Mouse (Mus musculus) liver, embryonic 15.5 days (tissue): ENCODE data around the gene Ranbp17. TPM values are rescaled to one million over a fixed set of nuclear protein-coding genes. Genes with fewer than 3 reads are reported as not detected.

Experiments
- ATAC-seq: fragments of 200-750 bp; cut with Nextera tagmentation; 2 replicates; pipeline ENCODE4 v1.8.0; 2017; ENCODE audit warnings: moderate number of reproducible peaks, mild to moderate bottlenecking, moderate library complexity; ENCODE audit not compliant: insufficient read depth
- H3K27ac ChIP-seq: fragments of 300-500 bp; sonication (generic); replicated peaks from 2 replicates; pipeline ENCODE4 v1.5.1; 2015; ENCODE audit warnings: mild to moderate bottlenecking, inconsistent platforms
- H3K27me3 ChIP-seq: fragments of 300-500 bp; sonication (generic); 2 replicates; pipeline ENCODE4 v1.6.1; 2015; ENCODE audit warnings: mild to moderate bottlenecking, inconsistent platforms
- H3K36me3 ChIP-seq: fragments of 300-500 bp; sonication (generic); replicated peaks from 2 replicates; pipeline ENCODE4 v1.6.1; 2015; ENCODE audit warnings: moderate library complexity, mild to moderate bottlenecking, inconsistent platforms
- H3K4me1 ChIP-seq: fragments of 300-500 bp; sonication (generic); replicated peaks from 2 replicates; pipeline ENCODE4 v1.6.1; 2015; ENCODE audit warnings: inconsistent platforms
- H3K4me2 ChIP-seq: fragments of 300-500 bp; sonication (generic); 2 replicates; pipeline ENCODE4 v1.6.1; 2015; ENCODE audit warnings: moderate library complexity, mild to moderate bottlenecking, inconsistent platforms
- H3K4me3 ChIP-seq: fragments of 300-500 bp; sonication (generic); replicated peaks from 2 replicates; pipeline ENCODE4 v1.5.1; 2015; ENCODE audit warnings: mild to moderate bottlenecking, inconsistent platforms
- H3K9ac ChIP-seq: fragments of 300-500 bp; sonication (generic); 2 replicates; pipeline ENCODE4 v1.6.1; 2015; ENCODE audit warnings: moderate library complexity, mild to moderate bottlenecking, inconsistent platforms
- H3K9me3 ChIP-seq: fragments of 300-500 bp; sonication (generic); replicated peaks from 2 replicates; pipeline ENCODE4 v1.6.1; 2016; ENCODE audit warnings: inconsistent platforms
- WGBS: fragments of 180-500 bp; shearing (Covaris S2); methylation state at CpG from one replicate; pipeline ENCODE4 v1.1.7; 2015; ENCODE audit warnings: mixed read lengths; ENCODE audit not compliant: insufficient replicate concordance; 5-methylcytosine and 5-hydroxymethylcytosine counted together
- polyA plus RNA-seq: library from polyadenylated mRNA; unstranded; fragments of >200 nt; fragmentation: Nextera tagmentation; extraction: Ambion mirVana; gene quantifications from 2 replicates; pipeline ENCODE4 v1.2.1, GENCODE M21; 2015

Gene Ranbp17
- polyA plus RNA-seq, 1 experiment from 2014 or later: 2.4 TPM

GRCm38 (mm10) chr11:33234134-33234533, 279.4 kb downstream of the Ranbp17 start:
- no peaks in the 10 kb centered on the region for H3K9me3 ChIP-seq

GRCm38 (mm10) chr11:33232056-33232455, 281.5 kb downstream of the Ranbp17 start:
- Histone ChIP-seq H3K9ac (no peak overlapping the region), H3K27me3 (no peaks in the 10 kb centered on the region), H3K9me3 (no peaks in the 10 kb centered on the region), H3K27ac (no peak overlapping the region), H3K4me2 (no peak overlapping the region), H3K4me3 (no peak overlapping the region), H3K4me1 (no peaks in the 10 kb centered on the region), H3K36me3 (no peaks in the 10 kb centered on the region)
- ATAC-seq: no peak
- WGBS: 70% methylated on average over 5 of the region's 5 CpGs

More at GRCm38 (mm10) chr11:33234134-33234533, 279.4 kb downstream of the Ranbp17 start:
- Histone ChIP-seq H3K4me1 (no peaks in the 10 kb centered on the region), H3K27me3 (no peaks in the 10 kb centered on the region), H3K36me3 (no peaks in the 10 kb centered on the region), H3K27ac (no peak overlapping the region), H3K9ac (no peak overlapping the region), H3K4me2 (no peak overlapping the region), H3K4me3 (no peak overlapping the region)
- WGBS: 70% methylated on average over 3 of the region's 3 CpGs
- no peak for ATAC-seq

- H3K27ac ChIP-seq: no peak overlapping the region
- H3K4me3 ChIP-seq: no peak overlapping the region
- no peak overlapping the region for H3K4me2 ChIP-seq
- 50% methylated on average over 2 of the region's 2 CpGs for WGBS
- ATAC-seq: no peak
- no peaks in the 10 kb centered on the region for H3K9me3 ChIP-seq
- H3K9ac ChIP-seq: no peak overlapping the region
- no peaks in the 10 kb centered on the region for H3K4me1 ChIP-seq
- H3K36me3 ChIP-seq: no peaks in the 10 kb centered on the region
- no peaks in the 10 kb centered on the region for H3K27me3 ChIP-seq
These were observed 285.4 kb downstream of the Ranbp17 start for GRCm38 (mm10) chr11:33228186-33228585.

DNA sequence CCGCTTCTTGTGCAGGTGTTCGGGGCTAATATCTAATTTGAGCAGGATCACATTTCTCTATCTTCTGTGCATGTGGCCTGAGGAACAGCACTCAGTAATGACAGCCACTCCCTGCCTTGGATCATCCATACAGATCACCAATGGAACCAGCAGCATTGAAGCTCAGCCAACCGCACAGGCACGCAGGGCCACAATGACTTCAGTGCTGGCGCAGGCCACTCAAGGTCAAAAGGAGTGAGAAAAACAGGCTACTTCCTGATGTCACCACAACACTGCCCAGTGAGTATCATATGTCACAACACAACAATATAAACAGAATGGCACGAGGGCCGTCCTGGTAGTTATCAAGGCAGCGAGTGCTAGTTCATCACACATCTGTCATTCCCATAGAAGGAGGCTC, 287.0 kb downstream of the Ranbp17 start:
- no peaks in the 10 kb centered on the region for H3K4me1 ChIP-seq
- no peak overlapping the region for H3K4me2 ChIP-seq
- no peak for ATAC-seq

GRCm38 (mm10) chr11:33221566-33222365, 291.8 kb downstream of the Ranbp17 start:
- Histone ChIP-seq H3K27me3 (no peaks in the 10 kb centered on the region), H3K4me3 (no peak overlapping the region), H3K9ac (no peak overlapping the region), H3K27ac (no peak overlapping the region), H3K4me2 (no peak overlapping the region), H3K4me1 (no peaks in the 10 kb centered on the region), H3K36me3 (no peaks in the 10 kb centered on the region), H3K9me3 (no peaks in the 10 kb centered on the region)
- no peak for ATAC-seq
- 42% methylated on average over 11 of the region's 11 CpGs for WGBS

More for the DNA sequence above, 287.0 kb downstream of the Ranbp17 start:
- no peaks in the 10 kb centered on the region for H3K9me3 ChIP-seq
- H3K27me3 ChIP-seq: no peaks in the 10 kb centered on the region
- no peak overlapping the region for H3K27ac ChIP-seq
- H3K9ac ChIP-seq: no peak overlapping the region
- no peaks in the 10 kb centered on the region for H3K36me3 ChIP-seq
- WGBS: 68% methylated on average over 8 of the region's 8 CpGs
- no peak overlapping the region for H3K4me3 ChIP-seq

DNA sequence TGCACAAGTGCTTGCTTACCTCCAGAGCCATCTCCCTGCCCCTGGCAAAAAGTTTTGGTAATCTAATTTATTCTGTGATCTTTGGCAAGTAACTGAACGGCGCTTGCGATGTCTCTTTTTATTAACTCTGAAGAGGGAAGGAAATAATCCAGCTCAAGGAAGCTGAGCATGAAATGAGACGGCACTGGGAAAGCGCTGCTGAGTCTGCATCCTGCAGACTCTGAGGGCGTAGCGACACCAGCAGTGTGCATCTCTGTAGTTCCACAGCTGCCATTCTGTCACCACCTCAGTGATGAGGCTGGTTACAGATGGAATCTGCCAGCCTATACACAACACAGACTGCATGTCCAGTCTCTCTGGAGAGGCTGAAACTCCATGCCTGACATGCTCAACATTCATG, 292.8 kb downstream of the Ranbp17 start:
- WGBS: 81% methylated on average over 7 of the region's 7 CpGs
- Histone ChIP-seq H3K4me3 (no peak overlapping the region), H3K36me3 (no peaks in the 10 kb centered on the region), H3K9me3 (no peaks in the 10 kb centered on the region), H3K4me1 (no peaks in the 10 kb centered on the region), H3K4me2 (no peak overlapping the region), H3K27ac (no peak overlapping the region), H3K27me3 (no peaks in the 10 kb centered on the region), H3K9ac (no peak overlapping the region)
- no peak for ATAC-seq

DNA sequence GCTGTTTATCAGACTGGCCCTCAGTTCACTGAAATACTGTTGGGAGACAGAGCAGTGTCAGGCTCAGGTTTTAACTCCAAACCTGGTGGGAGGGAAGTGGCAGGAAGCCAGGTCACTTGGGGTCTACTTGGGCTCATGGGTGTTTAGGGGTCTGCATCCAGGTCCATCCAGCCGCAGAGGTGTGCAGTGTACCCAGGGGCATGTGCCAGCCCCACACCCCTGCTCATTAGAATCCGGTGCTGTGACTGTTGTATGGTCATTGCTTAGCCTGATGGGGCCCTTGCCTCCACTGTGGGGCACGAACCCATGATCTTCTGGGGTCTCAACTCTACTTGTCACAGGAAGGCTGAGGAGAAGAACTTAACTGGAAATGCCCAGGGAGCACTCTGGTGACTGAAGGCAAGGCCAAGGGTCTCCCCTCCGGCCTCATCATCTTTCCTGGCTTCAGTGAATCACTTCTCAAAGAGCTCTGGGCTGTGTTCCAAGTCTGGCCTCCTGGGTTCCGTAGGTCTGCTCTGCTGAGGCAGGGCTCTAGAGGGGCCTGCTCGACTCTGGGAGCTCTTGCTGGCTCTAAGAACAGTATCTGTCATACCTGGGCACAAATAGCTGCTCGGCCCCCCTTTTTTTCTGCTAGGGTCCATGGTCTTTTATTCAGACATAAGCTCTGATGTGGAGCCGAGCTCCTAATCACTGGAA, 296.0 kb downstream of the Ranbp17 start:
- H3K36me3 ChIP-seq: no peaks in the 10 kb centered on the region
- no peak overlapping the region for H3K9ac ChIP-seq
- ATAC-seq: no peak
- no peak overlapping the region for H3K27ac ChIP-seq
- no peak overlapping the region for H3K4me3 ChIP-seq
- H3K9me3 ChIP-seq: no peaks in the 10 kb centered on the region
- 64% methylated on average over 8 of the region's 8 CpGs for WGBS
- H3K27me3 ChIP-seq: no peaks in the 10 kb centered on the region
- H3K4me1 ChIP-seq: no peaks in the 10 kb centered on the region
- no peak overlapping the region for H3K4me2 ChIP-seq

DNA sequence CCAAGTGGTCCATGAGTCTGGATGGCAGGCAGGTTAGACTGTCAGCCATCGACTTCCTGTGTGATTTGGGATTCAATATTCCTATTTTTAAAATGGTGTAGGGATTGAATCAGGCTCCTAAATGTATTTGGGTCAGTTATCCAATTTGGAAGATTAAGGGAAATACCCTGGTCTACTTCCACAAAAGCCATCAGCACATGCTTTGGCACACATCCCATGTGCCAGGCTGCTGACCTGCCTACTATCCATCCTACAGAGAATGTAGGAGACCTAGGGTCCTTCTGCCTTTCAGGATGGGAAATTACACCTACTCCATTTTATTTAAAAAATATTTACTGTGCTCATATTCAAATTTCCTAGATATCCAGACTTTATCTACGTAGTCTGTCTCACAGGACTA, 306.1 kb downstream of the Ranbp17 start:
- Histone ChIP-seq H3K27ac (no peak overlapping the region), H3K9me3 (no peaks in the 10 kb centered on the region), H3K27me3 (peaks cover 62% of the 10 kb centered on the region), H3K36me3 (no peaks in the 10 kb centered on the region), H3K9ac (no peak overlapping the region), H3K4me3 (no peak overlapping the region), H3K4me2 (no peak overlapping the region), H3K4me1 (peaks cover 10% of the 10 kb centered on the region)
- ATAC-seq: no peak
- 37% methylated on average over 2 of the region's 2 CpGs for WGBS

DNA sequence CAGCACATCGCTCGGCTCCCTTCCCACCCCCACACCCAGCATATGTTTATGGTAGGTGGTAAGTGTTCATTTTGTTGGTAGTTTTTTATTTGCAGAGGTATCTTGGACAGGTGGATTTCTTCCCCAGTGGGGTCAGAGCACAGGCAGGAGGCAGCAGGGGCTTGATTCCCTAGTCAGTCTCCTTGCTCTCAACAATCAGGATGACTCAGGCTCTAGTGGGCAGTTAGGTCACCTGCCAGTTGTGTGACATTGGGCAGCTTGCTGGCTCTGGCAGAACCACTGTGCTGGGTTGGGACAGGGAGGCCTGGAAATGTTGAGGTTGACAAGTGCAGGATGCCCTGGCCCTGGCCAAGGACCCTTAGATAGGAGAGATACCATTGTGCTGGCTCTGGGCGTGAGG, 308.6 kb downstream of the Ranbp17 start:
- Histone ChIP-seq H3K9me3 (no peaks in the 10 kb centered on the region), H3K4me3 (no peak overlapping the region), H3K36me3 (no peaks in the 10 kb centered on the region), H3K27me3 (peaks cover 86% of the 10 kb centered on the region), H3K9ac (no peak overlapping the region), H3K4me1 (peaks cover 24% of the 10 kb centered on the region), H3K27ac (no peak overlapping the region), H3K4me2 (no peak overlapping the region)
- no peak for ATAC-seq
- 9% methylated on average over 3 of the region's 3 CpGs for WGBS

- ATAC-seq: no peak
- Histone ChIP-seq H3K27me3 (peaks cover 93% of the 10 kb centered on the region), H3K36me3 (no peaks in the 10 kb centered on the region), H3K4me3 (no peak overlapping the region), H3K4me1 (peaks cover 24% of the 10 kb centered on the region), H3K9me3 (no peaks in the 10 kb centered on the region), H3K27ac (no peak overlapping the region), H3K4me2 (no peak overlapping the region), H3K9ac (no peak overlapping the region)
- WGBS: under 1% methylated on average over 18 of the region's 18 CpGs
These were observed 309.2 kb downstream of the Ranbp17 start for GRCm38 (mm10) chr11:33204329-33204705.

GRCm38 (mm10) chr11:33203383-33204328, 309.9 kb downstream of the Ranbp17 start, which contains the start of gene Tlx3:
Tlx3 (minus strand) TSS chr11:33203589.
- Histone ChIP-seq H3K9ac (no peak within 1 kb of the TSS), H3K4me1 (peaks cover 24% of the 10 kb centered on the region), H3K27me3 (peaks cover 98% of the 10 kb centered on the region), H3K27ac (no peak within 1 kb of the TSS), H3K4me2 (peak within 1 kb of the TSS; percentile 20), H3K9me3 (no peaks in the 10 kb centered on the region), H3K36me3 (no peaks in the 10 kb centered on the region), H3K4me3 (peak within 1 kb of the TSS; percentile 9; the same call in 1 of the 2 replicates)
- WGBS: under 1% methylated on average over 81 of the region's 81 CpGs
- no peak for ATAC-seq
